Mouse (Mus musculus): ENCODE data around the gene Nup205. TPM values are rescaled to one million over a fixed set of nuclear protein-coding genes. Genes with fewer than 3 reads are reported as not detected.

Nup205 gene
- polyA plus RNA-seq, 1 experiment, result 19.7 TPM

DNA sequence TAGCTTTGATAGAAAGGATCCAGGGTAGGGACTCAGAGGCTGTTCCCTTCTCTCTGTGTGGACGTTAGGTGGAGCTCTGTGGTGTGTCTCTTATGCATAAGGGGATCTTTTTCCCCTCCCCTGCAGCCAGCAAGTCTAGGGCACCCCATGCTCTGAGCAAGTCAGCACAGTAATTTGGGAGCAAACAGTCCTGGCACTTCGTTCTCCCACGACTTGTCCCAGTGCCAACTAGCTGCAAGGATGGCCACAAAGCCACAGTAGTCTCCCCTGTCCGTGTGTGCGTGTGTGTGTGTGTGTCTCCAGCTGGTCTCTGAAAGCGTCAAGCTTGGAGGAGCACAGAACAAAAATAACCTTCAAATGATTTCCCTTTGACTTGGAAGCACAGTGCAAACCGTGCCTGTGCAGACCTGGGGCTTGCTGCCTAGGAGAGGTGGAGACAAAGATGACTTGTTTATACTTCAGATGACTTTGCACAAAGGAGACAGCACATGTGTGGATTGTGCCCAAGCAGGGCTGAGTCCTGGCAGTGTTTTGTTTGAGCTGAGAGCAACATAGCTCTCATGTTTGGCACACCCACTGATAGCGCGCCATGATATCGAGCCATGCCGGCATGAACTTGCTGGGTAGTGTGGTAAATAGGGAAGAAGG is 111.0 kb downstream of the Nup205 start:
- Histone ChIP-seq H3K4me2 (ENCODE audit: low read depth) (peak overlapping the region; percentile 45), H3ac (ENCODE audit: control insufficient read depth, insufficient read length) (no peak overlapping the region)

DNA sequence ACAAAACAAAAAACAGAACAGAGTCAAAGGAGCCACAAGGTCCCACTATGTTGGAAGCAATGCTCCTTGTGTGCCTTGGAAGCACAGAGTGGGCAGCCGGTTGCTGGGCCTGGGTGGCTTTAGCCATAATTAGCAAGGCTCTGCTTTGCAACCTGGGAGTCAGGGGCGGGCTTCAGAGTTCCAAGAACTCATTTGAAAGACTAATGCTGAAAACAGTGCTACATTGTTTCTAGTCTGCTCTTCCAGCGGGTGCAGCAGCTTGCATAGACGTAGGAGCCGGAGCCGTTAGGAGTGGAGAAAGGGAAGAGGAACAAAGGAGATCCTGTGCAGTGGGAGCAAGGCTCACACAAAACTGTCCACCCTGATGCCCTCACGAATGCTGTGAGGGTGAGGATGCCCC is 111.7 kb downstream of the Nup205 start:
- Histone ChIP-seq H3K36me3 (ENCODE audit: control insufficient read depth, insufficient read depth) (no peaks in the 10 kb centered on the region), H3K4me2 (ENCODE audit: low read depth) (peak overlapping the region; percentile 45), H3K27me3 (ENCODE audit: control insufficient read depth, insufficient read depth, insufficient read length) (no peaks in the 10 kb centered on the region), H3K4me3 (no peak overlapping the region), H3ac (ENCODE audit: control insufficient read depth, insufficient read length) (no peak overlapping the region), H3K79me2 (ENCODE audit: control insufficient read depth, insufficient read depth) (no peaks in the 10 kb centered on the region)
- TF ChIP-seq CEBPB (IDR thresholded peaks at IDR 0.05; ENCODE audit: insufficient read depth, poor library complexity, severe bottlenecking), result no peak
- no peak for TF ChIP-seq TCF12 (IDR thresholded peaks at IDR 0.05; ENCODE audit: insufficient read depth, poor library complexity, severe bottlenecking)
- TF ChIP-seq TCF3 (IDR thresholded peaks at IDR 0.05; ENCODE audit: insufficient read length, low read depth), result no peak
- no peak for TF ChIP-seq POLR2A (IDR thresholded peaks at IDR 0.05; ENCODE audit: insufficient read length, low read depth)
- no peak for TF ChIP-seq USF1 (IDR thresholded peaks at IDR 0.05; ENCODE audit: low read depth)
- TF ChIP-seq MYOD1 (IDR thresholded peaks at IDR 0.05; ENCODE audit: control insufficient read depth in 1 of 3, insufficient read length in 2 of 3, low read depth in 2 of 3), result no peak
- TF ChIP-seq MYOG (IDR thresholded peaks at IDR 0.05; ENCODE audit: control insufficient read depth in 1 of 3, insufficient read depth in 1 of 3, insufficient read length in 2 of 3, low read depth in 2 of 3), result no peak
- TF ChIP-seq SRF (IDR thresholded peaks at IDR 0.05; ENCODE audit: control insufficient read depth, insufficient read length, low read depth), result no peak
- no peak for TF ChIP-seq POLR2AphosphoS2 (IDR thresholded peaks at IDR 0.05; ENCODE audit: insufficient read length, low read depth)
- TF ChIP-seq MAX (IDR thresholded peaks at IDR 0.05; ENCODE audit: low read depth), result no peak
- TF ChIP-seq E2F4 (IDR thresholded peaks at IDR 0.05; ENCODE audit: insufficient read depth), result no peak
- TF ChIP-seq REST (IDR thresholded peaks at IDR 0.05; ENCODE audit: insufficient read depth, insufficient read length), result no peak

More for the DNA sequence above, 111.0 kb downstream of the Nup205 start:
- Histone ChIP-seq H3K27me3 (ENCODE audit: control insufficient read depth, insufficient read depth, insufficient read length) (no peaks in the 10 kb centered on the region), H3K4me3 (no peak overlapping the region), H3K79me2 (ENCODE audit: control insufficient read depth, insufficient read depth) (no peaks in the 10 kb centered on the region), H3K36me3 (ENCODE audit: control insufficient read depth, insufficient read depth) (no peaks in the 10 kb centered on the region)
- peak in 2 of 3 experiments; percentile 10 to 58 for TF ChIP-seq MYOD1 (IDR thresholded peaks at IDR 0.05; ENCODE audit: control insufficient read depth in 1 of 3, insufficient read length in 2 of 3, low read depth in 2 of 3)
- no peak for TF ChIP-seq POLR2A (IDR thresholded peaks at IDR 0.05; ENCODE audit: insufficient read length, low read depth)
- peak in 1 of 3 experiments; percentile 68 for TF ChIP-seq MYOG (IDR thresholded peaks at IDR 0.05; ENCODE audit: control insufficient read depth in 1 of 3, insufficient read depth in 1 of 3, insufficient read length in 2 of 3, low read depth in 2 of 3)
- TF ChIP-seq CEBPB (IDR thresholded peaks at IDR 0.05; ENCODE audit: insufficient read depth, poor library complexity, severe bottlenecking), result no peak
- TF ChIP-seq USF1 (IDR thresholded peaks at IDR 0.05; ENCODE audit: low read depth), result no peak
- no peak for TF ChIP-seq MAX (IDR thresholded peaks at IDR 0.05; ENCODE audit: low read depth)
- TF ChIP-seq POLR2AphosphoS2 (IDR thresholded peaks at IDR 0.05; ENCODE audit: insufficient read length, low read depth), result no peak

- no peaks in the 10 kb centered on the region for H3K79me2 ChIP-seq (ENCODE audit: control insufficient read depth, insufficient read depth)
- no peak overlapping the region for H3ac ChIP-seq (ENCODE audit: control insufficient read depth, insufficient read length)
- H3K4me3 ChIP-seq, result no peak overlapping the region
- no peaks in the 10 kb centered on the region for H3K36me3 ChIP-seq (ENCODE audit: control insufficient read depth, insufficient read depth)
- no peak for TF ChIP-seq USF1 (IDR thresholded peaks at IDR 0.05; ENCODE audit: low read depth)
- H3K27me3 ChIP-seq (ENCODE audit: control insufficient read depth, insufficient read depth, insufficient read length), result no peaks in the 10 kb centered on the region
- no peak overlapping the region for H3K4me2 ChIP-seq (ENCODE audit: low read depth)
Observed at GRCm38 (mm10) chr6:35289676-35290075, 112.5 kb downstream of the Nup205 start.

DNA sequence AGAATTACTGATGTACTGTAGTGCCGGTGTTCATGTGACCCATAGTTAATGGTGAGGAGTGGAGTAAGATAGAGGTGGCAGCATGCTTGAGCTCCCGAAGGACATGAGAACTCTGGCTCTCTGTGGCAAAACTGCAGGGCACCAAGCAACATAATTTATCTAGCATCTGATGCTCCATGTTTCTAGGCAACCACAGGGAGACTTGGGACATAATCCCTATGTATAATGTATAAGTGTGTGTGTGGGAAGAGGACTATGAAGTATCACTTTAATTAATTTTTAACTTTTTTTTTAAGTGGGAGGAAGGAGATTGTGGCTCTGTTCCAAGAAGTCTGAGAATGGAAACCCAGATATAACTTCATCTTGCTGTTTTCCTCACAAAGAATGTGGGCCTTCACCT is 117.7 kb downstream of the Nup205 start:
- no peak for TF ChIP-seq POLR2AphosphoS2 (IDR thresholded peaks at IDR 0.05; ENCODE audit: insufficient read length, low read depth)
- no peak for TF ChIP-seq MAX (IDR thresholded peaks at IDR 0.05; ENCODE audit: low read depth)
- no peak for TF ChIP-seq USF1 (IDR thresholded peaks at IDR 0.05; ENCODE audit: low read depth)
- no peak for TF ChIP-seq TCF12 (IDR thresholded peaks at IDR 0.05; ENCODE audit: insufficient read depth, poor library complexity, severe bottlenecking)
- TF ChIP-seq CEBPB (IDR thresholded peaks at IDR 0.05; ENCODE audit: insufficient read depth, poor library complexity, severe bottlenecking), result no peak
- TF ChIP-seq E2F4 (IDR thresholded peaks at IDR 0.05; ENCODE audit: insufficient read depth), result no peak
- no peak for TF ChIP-seq MYOG (IDR thresholded peaks at IDR 0.05; ENCODE audit: control insufficient read depth in 1 of 3, insufficient read depth in 1 of 3, insufficient read length in 2 of 3, low read depth in 2 of 3)
- TF ChIP-seq TCF3 (IDR thresholded peaks at IDR 0.05; ENCODE audit: insufficient read length, low read depth), result no peak
- no peak for TF ChIP-seq MYOD1 (IDR thresholded peaks at IDR 0.05; ENCODE audit: control insufficient read depth in 1 of 3, insufficient read length in 2 of 3, low read depth in 2 of 3)
- TF ChIP-seq SRF (IDR thresholded peaks at IDR 0.05; ENCODE audit: control insufficient read depth, insufficient read length, low read depth), result no peak
- no peak for TF ChIP-seq POLR2A (IDR thresholded peaks at IDR 0.05; ENCODE audit: insufficient read length, low read depth)
- no peaks in the 10 kb centered on the region for H3K27me3 ChIP-seq (ENCODE audit: control insufficient read depth, insufficient read depth, insufficient read length)
- no peaks in the 10 kb centered on the region for H3K36me3 ChIP-seq (ENCODE audit: control insufficient read depth, insufficient read depth)
- no peak overlapping the region for H3K4me2 ChIP-seq (ENCODE audit: low read depth)
- no peak overlapping the region for H3K4me3 ChIP-seq
- H3ac ChIP-seq (ENCODE audit: control insufficient read depth, insufficient read length), result no peak overlapping the region
- H3K79me2 ChIP-seq (ENCODE audit: control insufficient read depth, insufficient read depth), result no peaks in the 10 kb centered on the region

GRCm38 (mm10) chr6:35297001-35297400 is 119.8 kb downstream of the Nup205 start:
- H3K4me3 ChIP-seq, result no peak overlapping the region
- no peaks in the 10 kb centered on the region for H3K27me3 ChIP-seq (ENCODE audit: control insufficient read depth, insufficient read depth, insufficient read length)
- H3ac ChIP-seq (ENCODE audit: control insufficient read depth, insufficient read length), result no peak overlapping the region
- H3K79me2 ChIP-seq (ENCODE audit: control insufficient read depth, insufficient read depth), result no peaks in the 10 kb centered on the region
- no peak overlapping the region for H3K4me2 ChIP-seq (ENCODE audit: low read depth)
- H3K36me3 ChIP-seq (ENCODE audit: control insufficient read depth, insufficient read depth), result no peaks in the 10 kb centered on the region
- TF ChIP-seq MYOG (IDR thresholded peaks at IDR 0.05; ENCODE audit: control insufficient read depth in 1 of 3, insufficient read depth in 1 of 3, insufficient read length in 2 of 3, low read depth in 2 of 3), result no peak
- TF ChIP-seq MAX (IDR thresholded peaks at IDR 0.05; ENCODE audit: low read depth), result no peak
- no peak for TF ChIP-seq SRF (IDR thresholded peaks at IDR 0.05; ENCODE audit: control insufficient read depth, insufficient read length, low read depth)
- no peak for TF ChIP-seq TCF3 (IDR thresholded peaks at IDR 0.05; ENCODE audit: insufficient read length, low read depth)
- TF ChIP-seq E2F4 (IDR thresholded peaks at IDR 0.05; ENCODE audit: insufficient read depth), result no peak
- no peak for TF ChIP-seq CEBPB (IDR thresholded peaks at IDR 0.05; ENCODE audit: insufficient read depth, poor library complexity, severe bottlenecking)
- TF ChIP-seq TCF12 (IDR thresholded peaks at IDR 0.05; ENCODE audit: insufficient read depth, poor library complexity, severe bottlenecking), result no peak
- TF ChIP-seq POLR2AphosphoS2 (IDR thresholded peaks at IDR 0.05; ENCODE audit: insufficient read length, low read depth), result no peak
- TF ChIP-seq REST (IDR thresholded peaks at IDR 0.05; ENCODE audit: insufficient read depth, insufficient read length), result no peak
- no peak for TF ChIP-seq USF1 (IDR thresholded peaks at IDR 0.05; ENCODE audit: low read depth)
- TF ChIP-seq POLR2A (IDR thresholded peaks at IDR 0.05; ENCODE audit: insufficient read length, low read depth), result no peak
- no peak for TF ChIP-seq MYOD1 (IDR thresholded peaks at IDR 0.05; ENCODE audit: control insufficient read depth in 1 of 3, insufficient read length in 2 of 3, low read depth in 2 of 3)
